Mouse (Mus musculus): ENCODE data around the gene Gm15091.
"Not testable (repeated sequence)": the region's sequence is repeated elsewhere in the genome, so short reads cannot be mapped to it uniquely, and the experiment has no call there.

Gene Gm15091

GRCm38 (mm10) chrX:149941355-149941754 lies at the start of gene Gm15091:
Gene Gm15091, plus strand, starts transcription at chrX:149941655.
- DNase-seq (ENCODE audit: low read depth), result not testable (repeated sequence)
